Mouse (Mus musculus) lung, adult 2 months (tissue): Measurements from ENCODE around the gene Ralgapa1.

Experiments
- CTCF ChIP-seq: fragments of 200-500 bp; IDR thresholded peaks from 2 replicates; pipeline ENCODE4 v1.5.1; 2011; ENCODE audit warnings: mild to moderate bottlenecking, low read length, control low read depth; ENCODE audit not compliant: insufficient read depth
- POLR2A ChIP-seq: fragments of 200-500 bp; IDR thresholded peaks from 2 replicates; pipeline ENCODE4 v1.6.1; 2011; ENCODE audit warnings: low read depth, mild to moderate bottlenecking, control low read depth, low read length, borderline replicate concordance; ENCODE audit errors: extremely low read depth

DNA sequence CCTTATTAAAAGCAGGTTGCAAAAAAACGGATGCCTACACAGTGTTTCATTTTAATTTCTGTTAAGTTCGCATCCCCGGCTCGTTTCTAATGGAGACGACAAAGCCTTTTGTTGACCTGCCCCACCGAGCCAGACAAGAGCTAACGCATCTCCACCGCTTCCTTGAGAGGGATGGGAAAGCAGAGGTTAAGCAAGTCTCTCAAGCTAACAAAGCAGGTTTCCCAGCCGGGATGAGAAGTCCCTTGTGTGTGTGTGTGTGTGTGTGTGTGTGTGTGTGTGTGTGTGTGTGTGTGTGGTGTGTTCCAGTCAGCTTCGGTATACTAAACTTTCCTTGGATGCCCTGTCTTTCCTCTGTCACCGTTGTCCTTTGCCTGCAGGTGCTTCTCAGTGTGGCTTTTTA, 249.8 kb downstream of the Ralgapa1 start:
- TF ChIP-seq POLR2A (no peak), CTCF (no peak)
